In the genomic region with DNA sequence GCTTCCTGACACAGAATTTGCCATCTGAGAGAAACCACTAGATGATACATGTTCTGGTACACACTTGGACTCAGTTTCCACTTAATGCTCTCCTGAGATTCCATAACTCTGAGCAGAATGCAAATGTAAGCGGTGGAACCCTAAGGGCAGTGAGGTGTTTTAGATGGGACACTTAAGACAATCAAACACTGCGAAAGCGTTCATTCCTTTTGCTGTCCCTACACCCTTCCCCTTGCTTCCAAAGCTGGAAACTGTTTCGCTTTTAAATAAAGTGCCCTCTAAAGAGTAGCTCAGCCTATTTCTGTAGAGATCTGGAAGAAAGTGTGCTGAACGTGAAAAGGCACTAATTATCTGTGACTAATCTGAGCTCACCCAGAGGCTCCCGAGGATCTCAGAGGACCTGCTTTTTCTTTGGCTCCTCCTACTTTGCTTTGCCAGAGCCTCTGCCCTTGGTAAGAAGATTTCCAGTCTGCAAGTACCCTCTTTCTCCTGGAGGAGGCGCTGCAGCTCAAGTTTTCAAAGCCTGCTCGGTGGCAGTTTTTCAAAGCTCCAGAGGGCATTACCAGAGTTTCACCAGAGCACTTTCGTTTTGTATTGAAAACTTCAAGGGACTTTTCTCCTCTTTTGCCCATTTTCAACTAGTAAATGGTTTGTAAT, we compare ENCODE assay signal across 8 mouse cellular contexts. TPM values are rescaled to one million over a fixed set of nuclear protein-coding genes. Genes with fewer than 3 reads are reported as not detected.
DNase-seq lines count a peak whose midpoint lies in the region; ATAC-seq and TF ChIP-seq lines count a peak whose summit lies in the region.

No protein-coding gene starts in this region.

- H3K27ac ChIP-seq in CH12.LX (ENCODE audit: insufficient read depth, low read depth): no peak overlapping the region
- no peak overlapping the region for H3K27ac ChIP-seq in embryonic facial prominence, embryonic 13.5 days
- H3K27ac ChIP-seq in layer of hippocampus, adult 2 months: peak overlapping the region; percentile 77
- no peak overlapping the region for H3K27ac ChIP-seq in lung, embryonic 14.5 days (ENCODE audit: low read depth)
- peak overlapping the region; percentile 78 for H3K27ac ChIP-seq in olfactory bulb, adult 2 months (ENCODE audit: insufficient read depth, low read depth, low read length)

- no peak for ATAC-seq in embryonic facial prominence, embryonic 13.5 days (ENCODE audit: insufficient number of reproducible peaks, insufficient read depth, low FRiP score, low TSS enrichment, low read depth)
- peak; percentile 69; the same call in 1 of the 2 replicates for ATAC-seq in lung, embryonic 14.5 days (ENCODE audit: insufficient read depth)

- 33% methylated on average over 9 of the region's 9 CpGs for WGBS in embryonic facial prominence, embryonic 13.5 days
- 29% methylated on average over 9 of the region's 9 CpGs for WGBS in lung, embryonic 14.5 days
- 15% methylated on average over 9 of the region's 9 CpGs for WGBS in olfactory bulb, adult 2 months

- dilution Hi-C loops in CH12.LX (cut with MboI; ENCODE audit: extremely low pct_ligation_motif_present, extremely low pct_unique_long_range_greater_than_20kb, low sequenced_read_pairs): no loop called here

- peak; percentile 50 to 79 for TF ChIP-seq CTCF in CH12.LX (conservative IDR thresholded peaks at IDR 0.05 in 1 of 2, IDR thresholded peaks at IDR 0.05 in 1 of 2; ENCODE audit: low read depth in 2 of 2, low read length in 2 of 2)
- TF ChIP-seq CTCF in layer of hippocampus, adult 2 months (conservative IDR thresholded peaks at IDR 0.05): peak; percentile 88
- peak; percentile 71 for TF ChIP-seq CTCF in lung, embryonic 14.5 days (IDR thresholded peaks at IDR 0.05; ENCODE audit: low read depth)
- 0 out of 2 replicates have a peak, but pooled peaks have one; percentile 31 for TF ChIP-seq CTCF in olfactory bulb, adult 2 months (IDR thresholded peaks at IDR 0.05; ENCODE audit: insufficient read depth, low read depth, low read length)

- intact Hi-C loops in heart, postnatal 36 days (cut with DNase I): loop anchor here (2.0 to 5.0 kb wide), 2 partner anchors 219 to 1191 kb away; no protein-coding TSS in a partner anchor

- no peaks in the 10 kb centered on the region for H3K9me3 ChIP-seq in CH12.LX (replicated peaks; ENCODE audit: low read length)
- no peaks in the 10 kb centered on the region for H3K9me3 ChIP-seq in embryonic facial prominence, embryonic 13.5 days
- no peaks in the 10 kb centered on the region for H3K9me3 ChIP-seq in lung, embryonic 14.5 days (ENCODE audit: low read depth, low read length)

- no peaks in the 10 kb centered on the region for H3K79me2 ChIP-seq in CH12.LX (replicated peaks; ENCODE audit: control insufficient read depth, extremely low read depth, insufficient read depth, poor library complexity, severe bottlenecking)

- no peak for TF ChIP-seq POLR2A in CH12.LX (IDR thresholded peaks at IDR 0.05; ENCODE audit: low read depth, low read length)
- TF ChIP-seq POLR2A in olfactory bulb, adult 2 months (IDR thresholded peaks at IDR 0.05; ENCODE audit: insufficient read depth, low read depth, low read length): no peak

- peak; percentile 84 for DNase-seq in CH12.LX (ENCODE audit: extremely low read depth)
- DNase-seq in adrenal gland, postnatal 36 days: peak; percentile 64 to 72
- DNase-seq in heart, postnatal 36 days: peak; percentile 49 to 55
- DNase-seq in layer of hippocampus, adult 2 months (ENCODE audit: low spot score in 2 of 2): peak; percentile 70 to 80
- DNase-seq in lung, embryonic 14.5 days: peak; percentile 88
- peak; percentile 5 to 16 for DNase-seq in urinary bladder, adult 18-20 months (ENCODE audit: low spot score in 2 of 2)

- H3K9ac ChIP-seq in CH12.LX (ENCODE audit: insufficient read depth, low read depth): no peak overlapping the region
- no peak overlapping the region for H3K9ac ChIP-seq in embryonic facial prominence, embryonic 13.5 days
- no peak overlapping the region for H3K9ac ChIP-seq in lung, embryonic 14.5 days

- no peaks in the 10 kb centered on the region for H3K27me3 ChIP-seq in CH12.LX (replicated peaks)
- H3K27me3 ChIP-seq in embryonic facial prominence, embryonic 13.5 days: peaks cover 28% of the 10 kb centered on the region
- no peaks in the 10 kb centered on the region for H3K27me3 ChIP-seq in lung, embryonic 14.5 days (ENCODE audit: insufficient read depth, low read length)

- H3K4me3 ChIP-seq in CH12.LX (replicated peaks in 1 of 3; ENCODE audit: low read depth in 2 of 3, low read length in 2 of 3, poor library complexity in 1 of 3): peak overlapping the region in 2 of 3 experiments; percentile 20 to 26
- no peak overlapping the region for H3K4me3 ChIP-seq in embryonic facial prominence, embryonic 13.5 days
- peak overlapping the region; percentile 28; the same call in 1 of the 2 replicates for H3K4me3 ChIP-seq in layer of hippocampus, adult 2 months
- no peak overlapping the region for H3K4me3 ChIP-seq in lung, embryonic 14.5 days (ENCODE audit: low read depth, low read length)
- no peak overlapping the region for H3K4me3 ChIP-seq in olfactory bulb, adult 2 months (ENCODE audit: insufficient read depth, low read depth, low read length)

- in situ Hi-C loops in CH12.LX (cut with MboI; ENCODE audit: low pct_ligation_motif_present, low pct_unique_long_range_greater_than_20kb, low sequenced_read_pairs): no loop called here

- TF ChIP-seq RAD21 in CH12.LX (IDR thresholded peaks at IDR 0.05; ENCODE audit: low read depth, low read length): peak; percentile 87

- TF ChIP-seq EP300 in CH12.LX (IDR thresholded peaks at IDR 0.05; ENCODE audit: low read length): no peak

- H3K4me1 ChIP-seq in CH12.LX (ENCODE audit: control insufficient read depth in 1 of 2, insufficient read depth in 2 of 2): no peaks in the 10 kb centered on the region
- no peaks in the 10 kb centered on the region for H3K4me1 ChIP-seq in embryonic facial prominence, embryonic 13.5 days
- H3K4me1 ChIP-seq in lung, embryonic 14.5 days (ENCODE audit: insufficient read depth): no peaks in the 10 kb centered on the region
- peaks cover 4% of the 10 kb centered on the region; the same call in 1 of the 2 replicates for H3K4me1 ChIP-seq in olfactory bulb, adult 2 months (ENCODE audit: control insufficient read depth, insufficient read depth, low read length)

- no peaks in the 10 kb centered on the region for H3K36me3 ChIP-seq in CH12.LX (replicated peaks in 1 of 2; ENCODE audit: control insufficient read depth in 1 of 2, insufficient read depth in 1 of 2, low read length in 1 of 2)
- H3K36me3 ChIP-seq in embryonic facial prominence, embryonic 13.5 days: no peaks in the 10 kb centered on the region
- H3K36me3 ChIP-seq in lung, embryonic 14.5 days (ENCODE audit: insufficient read depth): no peaks in the 10 kb centered on the region

- peak overlapping the region; percentile 50 for H3K4me2 ChIP-seq in CH12.LX (ENCODE audit: insufficient read depth, low read depth, poor library complexity, severe bottlenecking)
- peak overlapping the region; percentile 26; the same call in 1 of the 2 replicates for H3K4me2 ChIP-seq in embryonic facial prominence, embryonic 13.5 days
- H3K4me2 ChIP-seq in lung, embryonic 14.5 days: peak overlapping the region; percentile 20; the same call in 1 of the 2 replicates

TF ChIP-seq in CH12.LX, 34 proteins besides CTCF, POLR2A, EP300 and RAD21 (continues in another document):
- TF ChIP-seq ELF1 (IDR thresholded peaks at IDR 0.05; ENCODE audit: low read depth, low read length) (no peak), MYC (IDR thresholded peaks at IDR 0.05; ENCODE audit: low read depth, low read length) (no peak), IRF4 (IDR thresholded peaks at IDR 0.05; ENCODE audit: low read depth, low read length) (0 out of 2 replicates have a peak, but pooled peaks have one; percentile 10), UBTF (IDR thresholded peaks at IDR 0.05; ENCODE audit: low read depth, low read length) (no peak), TBP (conservative IDR thresholded peaks at IDR 0.05; ENCODE audit: low read depth, low read length) (no peak), E2F4 (IDR thresholded peaks at IDR 0.05; ENCODE audit: insufficient replicate concordance, low read depth, low read length) (no peak), POLR2AphosphoS2 (IDR thresholded peaks at IDR 0.05; ENCODE audit: low read depth, low read length) (no peak), JUND (conservative IDR thresholded peaks at IDR 0.05; ENCODE audit: low read depth, low read length) (no peak), JUN (IDR thresholded peaks at IDR 0.05; ENCODE audit: insufficient read depth, low read depth, low read length) (no peak), USF2 (conservative IDR thresholded peaks at IDR 0.05; ENCODE audit: low read depth, low read length) (no peak), USF1 (IDR thresholded peaks at IDR 0.05; ENCODE audit: low read depth, low read length) (no peak), HCFC1 (IDR thresholded peaks at IDR 0.05; ENCODE audit: low read depth, low read length) (no peak), ZMIZ1 (IDR thresholded peaks at IDR 0.05; ENCODE audit: low read depth, low read length) (no peak), PAX5 (IDR thresholded peaks at IDR 0.05; ENCODE audit: low read length) (no peak), MAX (IDR thresholded peaks at IDR 0.05; ENCODE audit: low read length) (no peak), SMC3 (IDR thresholded peaks at IDR 0.05; ENCODE audit: low read depth, low read length) (peak; percentile 59), ETS1 (conservative IDR thresholded peaks at IDR 0.05; ENCODE audit: low read depth, low read length) (no peak), TCF12 (IDR thresholded peaks at IDR 0.05; ENCODE audit: low read depth, low read length) (no peak), CHD2 (IDR thresholded peaks at IDR 0.05; ENCODE audit: low read length) (no peak), ZKSCAN1 (IDR thresholded peaks at IDR 0.05; ENCODE audit: borderline replicate concordance, low read depth, low read length) (no peak), ZNF384 (IDR thresholded peaks at IDR 0.05; ENCODE audit: low read depth, low read length) (peak; percentile 24; the same call in 1 of the 2 replicates), NRF1 (IDR thresholded peaks at IDR 0.05; ENCODE audit: low read depth, low read length) (no peak), MXI1 (IDR thresholded peaks at IDR 0.05; ENCODE audit: low read depth, low read length) (no peak)

RNA-seq across cellular contexts. Expression of a gene that starts 33.1 kb away (rescaled TPM):
- total RNA-seq in CH12.LX (2012; rRNA removed): not detected in 2 replicates
- total RNA-seq in CH12.LX (2014; rRNA removed): not detected in 2 replicates
- polyA plus RNA-seq in CH12.LX (2012; ENCODE audit: insufficient read length, low read depth): not detected in 2 replicates
- 10 to 100 TPM; 23.4 to 34.4 TPM for total RNA-seq in adrenal gland, postnatal 36 days (2021)
- polyA plus RNA-seq in embryonic facial prominence, embryonic 13.5 days (2015; fragmentation: Nextera tagmentation; extraction: Ambion mirVana): 2.4 and 3.6 TPM in 2 replicates
- total RNA-seq in heart, postnatal 36 days (2021): 100 to 1,000 TPM; 397 to 411 TPM
- not detected for total RNA-seq in layer of hippocampus, adult 2 months (2021)
- 33.0 and 35.3 TPM in 2 replicates for polyA plus RNA-seq in lung, embryonic 14.5 days (2014; fragmentation: Nextera tagmentation; extraction: Ambion mirVana)
- not detected in 2 replicates for polyA plus RNA-seq in olfactory bulb, adult 2 months (2012; ENCODE audit: insufficient read depth, insufficient read length, low replicate concordance, missing spikeins)

Comparison
In these comparisons a context has a peak if more than half of its experiments do, and no peak if none do; other contexts are left out.
1. DNase-seq: peak in every context shown above with its lines; median percentile 88 in lung, embryonic 14.5 days; 84 in CH12.LX; 75 in layer of hippocampus, adult 2 months; 68 in adrenal gland, postnatal 36 days; 52 in heart, postnatal 36 days; 10 in urinary bladder, adult 18-20 months.
2. H3K27ac ChIP-seq: peak in layer of hippocampus, adult 2 months (single experiment) and olfactory bulb, adult 2 months (single experiment); none in CH12.LX (single experiment), embryonic facial prominence, embryonic 13.5 days (single experiment) and lung, embryonic 14.5 days (single experiment).
3. H3K4me3 ChIP-seq: peak in CH12.LX (2 of 3) and layer of hippocampus, adult 2 months (single experiment); none in embryonic facial prominence, embryonic 13.5 days (single experiment), lung, embryonic 14.5 days (single experiment) and olfactory bulb, adult 2 months (single experiment).
4. CTCF ChIP-seq: peak in every context shown above with its lines; median percentile 88 in layer of hippocampus, adult 2 months; 71 in lung, embryonic 14.5 days; 64 in CH12.LX; 31 in olfactory bulb, adult 2 months.
5. RNA of a gene that starts 33.1 kb away (total RNA-seq): 397 to 411 TPM in heart, postnatal 36 days and 23.4 to 34.4 TPM in adrenal gland, postnatal 36 days; not detected in CH12.LX and not detected in layer of hippocampus, adult 2 months; every median in the first group is over 10 times any median in the second.
6. Peak in every context shown above with its lines, with median percentiles within 50 percentile points of each other: H3K4me2 ChIP-seq.